Mouse (Mus musculus) heart, adult 2 months (tissue): Measurements from ENCODE around the gene Ccnj. TPM values are rescaled to one million over a fixed set of nuclear protein-coding genes. Genes with fewer than 3 reads are reported as not detected.

ENCODE experiments used
- DNase-seq, 2 experiments: peaks; one replicate each; pipeline ENCODE4 v3.0.0; 2021
- H3K27ac ChIP-seq: fragments of 200-600 bp; 2 replicates; pipeline ENCODE4 v1.8.1; 2022
- H3K27me3 ChIP-seq: fragments of 200-500 bp; 2 replicates; pipeline ENCODE4 v1.6.1; 2012; ENCODE audit warnings: mild to moderate bottlenecking, low read length, inconsistent platforms, mixed read lengths; ENCODE audit not compliant: control insufficient read depth, insufficient read depth
- H3K36me3 ChIP-seq: fragments of 200-500 bp; 2 replicates; pipeline ENCODE4 v1.6.1; 2012; ENCODE audit warnings: low read length, inconsistent platforms; ENCODE audit not compliant: control insufficient read depth, insufficient read depth
- H3K4me1 ChIP-seq: fragments of 200-500 bp; 2 replicates; pipeline ENCODE4 v1.6.1; 2011; ENCODE audit warnings: low read length; ENCODE audit not compliant: control insufficient read depth, insufficient read depth
- H3K4me3 ChIP-seq: fragments of 200-600 bp; 2 replicates; pipeline ENCODE4 v1.8.1; 2022
- H3K79me2 ChIP-seq: fragments of 200-500 bp; replicated peaks from 2 replicates; pipeline ENCODE4 v1.6.1; 2012; ENCODE audit warnings: mild to moderate bottlenecking, inconsistent platforms, low read length, moderate library complexity, mixed read lengths; ENCODE audit not compliant: control insufficient read depth, insufficient read depth
- H3K9ac ChIP-seq: fragments of 200-500 bp; 2 replicates; pipeline ENCODE4 v1.6.1; 2012; ENCODE audit warnings: low read depth, mild to moderate bottlenecking, control low read depth, inconsistent platforms, low read length, mixed read lengths
- CTCF ChIP-seq: fragments of 200-600 bp; IDR thresholded peaks from 2 replicates; pipeline ENCODE4 v1.8.1; 2022; ENCODE audit warnings: antibody characterized with exemption, mild to moderate bottlenecking, moderate library complexity
- EP300 ChIP-seq: fragments of 200-500 bp; IDR thresholded peaks from 2 replicates; pipeline ENCODE4 v1.6.1; 2011; ENCODE audit warnings: low read depth, low read length, control low read depth; ENCODE audit not compliant: insufficient read depth
- POLR2A ChIP-seq: fragments of 200-500 bp; IDR thresholded peaks from 2 replicates; pipeline ENCODE4 v1.6.1; 2011; ENCODE audit warnings: mild to moderate bottlenecking, low read depth, low read length, control low read depth; ENCODE audit not compliant: insufficient read depth
- WGBS: fragments of 180-500 bp; shearing (Covaris S2); methylation state at CpG from one replicate; pipeline ENCODE4 v1.1.7; 2018; 5-methylcytosine and 5-hydroxymethylcytosine counted together
- intact Hi-C: fragments of 180-260 bp; cut with DNase I; formaldehyde crosslinking; loops from one replicate; pipeline ENCODE4 v1.15.1; 2025
- microRNA-seq, 2 experiments: library from miRNA; unstranded; fragments of <30 nt; microRNA quantifications; one replicate each; pipeline ENCODE4 v1.2.0; 2021
- polyA plus RNA-seq: library from polyadenylated mRNA; depleted of rRNA; stranded (reverse); fragments of >200 nt; gene quantifications from 2 replicates; pipeline ENCODE4 v1.2.3, GENCODE M21; 2012; rRNA removed
- total RNA-seq, 2 experiments: library from RNA; stranded (reverse); gene quantifications; 2 replicates each; pipeline ENCODE4 v1.2.3; 2021

Gene Ccnj
- total and polyA plus RNA-seq, 3 experiments, result 4.2 to 4.9 (median 4.3) TPM

- WGBS, result under 1% methylated on average over 89 of the region's 89 CpGs
- DNase-seq, result peak; percentile 91 to 93
- Histone ChIP-seq H3K9ac (peak within 1 kb of the TSS; percentile 90), H3K27ac (peak within 1 kb of the TSS; percentile 93), H3K36me3 (no peaks in the 10 kb centered on the region), H3K4me3 (peak within 1 kb of the TSS; percentile 94), H3K79me2 (no peaks in the 10 kb centered on the region), H3K4me1 (peaks cover 2% of the 10 kb centered on the region), H3K27me3 (peaks cover 1% of the 10 kb centered on the region; the same call in 1 of the 2 replicates)
- TF ChIP-seq POLR2A (peak; percentile 63; the same call in 1 of the 2 replicates), EP300 (no peak)
- intact Hi-C loops, result loop anchor here (1.0 to 5.0 kb wide), 3 partner anchors 21 to 368 kb away; partner anchors contain the start of genes Ccnj and Tm9sf3
These were observed 63.7 kb downstream of the Ccnj start, which contains the start of gene Zfp518a for GRCm38 (mm10) chr19:40894519-40895392. Zfp518a (plus strand) TSS chr19:40894705.

- no peaks in the 10 kb centered on the region for H3K79me2 ChIP-seq
- TF ChIP-seq POLR2A, result no peak
- no peak for TF ChIP-seq CTCF
- no peak for TF ChIP-seq EP300
- H3K4me3 ChIP-seq, result peak overlapping the region; percentile 94
- intact Hi-C loops, result loop anchor here (2.0 kb wide), 1 partner anchor 65 kb away; the partner anchor contains the start of gene Ccnj
- no peak for DNase-seq
- peaks cover 1% of the 10 kb centered on the region; the same call in 1 of the 2 replicates for H3K27me3 ChIP-seq
- H3K9ac ChIP-seq, result peak overlapping the region; percentile 90
- H3K4me1 ChIP-seq, result peaks cover 2% of the 10 kb centered on the region
- no peaks in the 10 kb centered on the region for H3K36me3 ChIP-seq
- peak overlapping the region; percentile 93 for H3K27ac ChIP-seq
- under 1% methylated on average over 6 of the region's 6 CpGs for WGBS
These were observed 64.3 kb downstream of the Ccnj start for GRCm38 (mm10) chr19:40895393-40895703.

Small RNAs within 50 kb of the gene (microRNA-seq; reads per million reads assigned to microRNA genes)
- 0 to 1.2 reads per million in 2 experiments for gene Mir8092

Other genes starting within 250 kb of the Ccnj start
- 1 to 10 TPM; 4.4 to 7.9 TPM for gene Aldh18a1, start 242.8 kb upstream of the Ccnj start, total RNA-seq
- 7.6 and 12.4 TPM in 2 replicates for gene Aldh18a1, start 242.8 kb upstream of the Ccnj start, polyA plus RNA-seq
- gene Tctn3, start 219.0 kb upstream of the Ccnj start, total RNA-seq, result 1 to 10 TPM; 6.5 to 7.6 TPM
- gene Tctn3, start 219.0 kb upstream of the Ccnj start, polyA plus RNA-seq, result 7.7 and 10.5 TPM in 2 replicates
- 10 to 100 TPM; 22.1 to 26.4 TPM for gene Entpd1, start 218.9 kb upstream of the Ccnj start, total RNA-seq
- 13.0 and 18.6 TPM in 2 replicates for gene Entpd1, start 218.9 kb upstream of the Ccnj start, polyA plus RNA-seq
- not detected for gene Cc2d2b, start 82.5 kb upstream of the Ccnj start, total RNA-seq
- not detected in 2 replicates for gene Cc2d2b, start 82.5 kb upstream of the Ccnj start, polyA plus RNA-seq
- gene Zfp518a, start 63.4 kb downstream of the Ccnj start, total RNA-seq, result 1 to 10 TPM; 5.7 to 7.5 TPM
- gene Zfp518a, start 63.4 kb downstream of the Ccnj start, polyA plus RNA-seq, result 1.4 and 1.9 TPM in 2 replicates
- gene Blnk, start 163.3 kb downstream of the Ccnj start, total RNA-seq, result 1 to 10 TPM; 1.2 to 1.7 TPM
- 1.9 and 3.6 TPM in 2 replicates for gene Blnk, start 163.3 kb downstream of the Ccnj start, polyA plus RNA-seq
- not detected for gene Dntt, start 198.0 kb downstream of the Ccnj start, total RNA-seq
- 0.12 TPM in 1 of 2 replicates, not detected in the other for gene Dntt, start 198.0 kb downstream of the Ccnj start, polyA plus RNA-seq
- gene Opalin, start 245.8 kb downstream of the Ccnj start, total RNA-seq, result not detected
- not detected in 2 replicates for gene Opalin, start 245.8 kb downstream of the Ccnj start, polyA plus RNA-seq